Mouse (Mus musculus) urinary bladder, postnatal 36 days (tissue): Measurements from ENCODE around the gene Fam126b.
"Not testable (repeated sequence)": the region's sequence is repeated elsewhere in the genome, so short reads cannot be mapped to it uniquely, and the experiment has no call there.

Experiments used
- DNase-seq, 2 experiments: peaks; one replicate each; pipeline ENCODE4 v3.0.0; 2022; ENCODE audit warnings: low spot score in 2 of 2, mixed read lengths in 1 of 2

Gene Fam126b

DNA sequence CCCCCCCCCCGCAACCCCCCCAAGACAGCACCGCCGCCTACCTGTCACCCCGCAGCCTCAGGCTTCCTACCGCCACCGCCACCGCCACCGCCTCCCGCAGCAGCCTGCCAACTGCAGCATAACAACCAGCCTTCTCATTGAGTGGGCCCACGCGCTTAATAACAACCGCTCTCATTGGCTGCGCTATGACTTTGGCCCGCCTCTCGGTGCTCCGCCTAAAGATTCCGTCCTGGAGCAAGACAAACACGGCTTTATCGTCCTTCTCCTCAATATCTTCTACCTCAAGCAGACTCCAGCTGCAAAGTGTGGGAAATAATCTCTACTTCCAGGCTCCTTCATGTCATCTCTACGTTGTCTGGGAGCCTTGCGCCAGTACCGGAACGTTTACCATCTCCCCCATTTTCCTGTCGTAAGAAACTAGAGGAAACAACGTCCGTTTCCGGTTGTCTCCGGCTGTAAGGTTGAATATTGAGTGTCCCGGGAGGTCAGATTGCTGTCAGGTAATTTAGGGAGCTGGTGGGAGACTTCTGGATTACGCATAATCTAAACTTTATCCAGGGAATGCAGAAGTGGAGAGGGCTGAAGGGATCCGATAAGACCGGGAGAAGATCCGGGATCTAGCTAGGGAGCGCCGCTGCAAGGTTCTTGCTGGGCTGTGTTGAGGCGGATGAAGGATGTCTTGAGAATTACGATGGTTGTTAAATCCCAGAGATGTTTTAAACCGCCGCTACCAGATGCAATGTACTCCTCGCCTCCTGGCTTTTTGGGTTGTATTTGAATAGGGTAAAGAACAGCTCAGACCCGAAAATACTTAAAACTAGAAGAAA is at the start of gene Fam126b, which contains the start of gene Ndufb3:
Gene Fam126b (minus strand): TSS at position 153 of the 827 bp plus-strand sequence.
Gene Ndufb3 (plus strand): TSS at position 214 of the 827 bp plus-strand sequence.
- peak; percentile 77 to 88 for DNase-seq

GRCm38 (mm10) chr1:58628847-58629246 is 42.7 kb upstream of the Fam126b start:
- not testable (repeated sequence) for DNase-seq

DNA sequence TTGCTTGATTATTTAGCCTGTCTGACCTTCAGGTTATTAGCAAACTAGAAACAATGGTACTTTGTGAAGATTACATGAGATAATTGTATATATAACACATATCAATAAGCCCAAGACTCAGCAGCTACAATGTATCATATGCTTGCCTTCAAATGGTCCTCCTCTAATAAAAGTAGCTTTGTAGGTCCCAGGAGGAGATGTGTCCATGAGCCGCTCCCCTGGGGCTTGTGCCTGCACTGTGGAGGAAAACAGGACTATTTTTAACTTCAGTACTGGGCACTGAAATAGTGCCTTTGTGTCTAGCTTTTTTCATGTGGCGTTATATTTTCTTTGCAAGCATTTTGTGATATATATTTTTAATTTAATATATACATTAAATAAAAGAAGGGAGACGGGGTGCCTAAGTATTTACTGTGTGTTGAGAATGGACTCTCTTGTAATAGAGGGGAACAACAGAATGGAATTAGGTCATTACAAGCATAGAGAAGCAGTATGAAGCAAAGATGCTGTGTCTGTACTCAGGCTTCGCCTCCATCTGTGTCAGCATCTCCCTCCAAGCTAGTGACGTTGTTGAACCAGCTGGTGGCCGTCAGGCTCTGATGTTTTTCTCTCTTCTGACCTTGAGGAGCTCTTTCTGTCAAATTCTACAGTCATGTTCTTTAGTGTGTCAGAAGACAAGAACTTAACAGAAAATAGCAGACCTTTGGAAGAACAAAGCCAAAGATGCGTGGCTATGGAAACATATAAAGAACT is 36.0 kb upstream of the Fam126b start:
- no peak for DNase-seq

- DNase-seq = no peak
Measured at GRCm38 (mm10) chr1:58621251-58621650, 35.1 kb upstream of the Fam126b start.

DNA sequence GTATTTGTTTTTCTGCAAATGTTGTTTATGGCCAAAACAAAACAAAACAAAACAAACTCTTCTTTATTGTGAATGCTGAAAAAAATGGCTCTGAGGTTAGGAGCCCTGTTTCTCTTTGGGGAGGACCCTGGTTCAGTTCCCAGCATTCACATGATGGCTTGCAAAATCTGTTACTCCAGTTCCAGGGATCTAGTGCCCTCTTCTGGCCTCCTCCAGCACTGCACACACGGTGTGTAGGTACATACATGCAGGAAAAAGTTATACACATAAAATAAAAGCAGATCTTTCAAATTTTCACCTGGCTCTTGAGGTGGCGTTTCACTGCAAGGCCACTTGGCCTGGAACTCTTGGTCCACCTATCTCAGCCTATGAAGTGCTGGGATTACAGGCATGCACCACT is 32.6 kb upstream of the Fam126b start:
- no peak for DNase-seq

DNA sequence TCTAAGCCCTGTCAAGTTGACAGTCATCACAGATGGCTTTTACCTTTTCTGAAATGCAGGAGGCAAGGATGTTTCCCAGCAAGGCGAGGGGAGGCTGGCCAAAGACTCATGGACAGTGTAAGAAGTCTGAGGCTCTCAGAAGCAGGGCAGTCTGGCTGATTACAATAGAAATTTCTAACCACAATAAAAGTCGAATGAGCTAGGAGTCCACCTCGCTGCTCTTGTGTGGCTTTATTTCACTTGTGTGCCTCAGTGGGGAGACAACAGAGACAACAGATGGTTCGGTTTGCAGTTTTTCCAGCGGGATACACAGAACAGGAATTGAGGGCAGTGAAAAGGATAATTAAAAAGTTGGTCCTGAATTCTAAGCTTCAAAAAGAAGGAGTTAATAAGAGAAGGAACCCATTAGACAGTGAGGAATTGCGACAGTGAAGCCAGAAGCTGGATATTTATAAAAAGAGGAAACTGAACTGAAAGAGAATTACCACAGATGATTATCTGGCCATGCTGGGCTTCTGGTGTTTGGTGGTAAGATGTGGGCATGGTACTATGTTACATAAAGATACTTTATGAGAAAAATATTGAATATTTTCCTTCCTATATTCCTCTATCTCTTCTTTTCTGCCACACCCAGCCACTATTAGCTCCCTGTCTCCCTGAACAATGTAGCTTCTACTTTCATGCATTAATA is 32.0 kb upstream of the Fam126b start:
- no peak for DNase-seq

- no peak for DNase-seq
Measured at GRCm38 (mm10) chr1:58617076-58617475, 31.0 kb upstream of the Fam126b start.

DNA sequence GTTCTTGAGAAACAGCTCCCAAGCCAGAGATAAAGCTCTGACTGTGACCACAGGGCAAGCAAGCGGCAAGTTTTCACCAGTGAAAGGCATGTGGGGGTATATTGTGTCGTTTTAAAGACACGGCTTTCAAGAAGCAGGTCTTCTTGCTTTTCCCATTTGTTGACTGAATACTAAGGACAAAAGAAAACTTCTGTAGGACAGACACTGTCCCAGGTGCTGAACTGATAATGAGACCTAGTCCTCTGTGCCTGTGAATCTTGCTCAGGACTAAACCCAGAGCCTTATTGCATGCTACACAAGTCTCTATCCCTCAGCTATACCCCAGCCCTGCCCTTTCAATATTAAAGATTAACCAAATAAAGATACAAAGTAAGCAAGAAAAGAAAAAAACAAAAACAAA is 30.1 kb upstream of the Fam126b start:
- no peak for DNase-seq

DNA sequence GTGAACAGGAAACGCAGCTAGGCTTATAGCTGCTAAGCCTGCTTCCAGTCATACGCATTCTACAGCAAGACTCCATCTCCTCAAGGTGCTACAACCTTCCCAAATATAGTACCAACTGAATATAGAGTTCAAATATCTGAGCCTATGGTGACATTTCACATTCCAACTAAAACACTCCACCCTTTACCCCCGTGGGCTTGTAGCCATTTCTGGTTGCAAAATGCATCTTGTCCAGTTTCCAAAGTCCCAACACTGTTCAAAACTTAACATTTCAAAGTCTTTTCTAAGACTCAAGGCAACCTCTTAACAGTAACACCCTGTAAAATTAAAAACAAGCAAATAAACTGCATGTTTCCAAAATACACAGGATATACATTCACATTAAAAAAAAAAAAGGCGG is 29.0 kb upstream of the Fam126b start:
- peak in 1 of 2 experiments; percentile 16 for DNase-seq

DNA sequence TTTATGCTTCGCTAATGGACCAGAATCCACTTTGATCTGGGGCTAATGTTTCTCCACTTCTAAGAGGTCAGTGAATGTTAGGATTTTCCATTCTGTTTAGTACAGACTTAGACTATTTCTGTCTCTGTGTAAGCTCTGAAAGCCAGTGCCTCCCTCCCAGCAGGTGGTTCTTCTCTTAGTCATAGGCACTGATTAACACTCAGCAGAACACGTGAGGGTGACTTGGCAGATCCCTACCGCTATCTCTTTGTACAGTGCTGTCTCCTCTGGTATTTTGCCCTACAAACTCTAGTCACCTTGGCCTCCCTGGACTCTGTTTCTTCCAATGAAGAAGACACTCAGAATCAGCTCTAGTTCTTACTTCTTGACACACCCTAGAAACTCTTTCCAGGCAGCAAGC is 28.3 kb upstream of the Fam126b start:
- DNase-seq = no peak

GRCm38 (mm10) chr1:58613786-58614185 is 27.7 kb upstream of the Fam126b start:
- peak in 1 of 2 experiments; percentile 26 for DNase-seq

GRCm38 (mm10) chr1:58610611-58611010 is 24.5 kb upstream of the Fam126b start:
- DNase-seq = no peak

GRCm38 (mm10) chr1:58610166-58610565 is 24.0 kb upstream of the Fam126b start:
- DNase-seq = peak in 1 of 2 experiments; percentile 36

- not testable (repeated sequence) for DNase-seq
Measured at GRCm38 (mm10) chr1:58609591-58609990, 23.5 kb upstream of the Fam126b start.

- DNase-seq = no peak
Measured at GRCm38 (mm10) chr1:58603738-58604137, 17.6 kb upstream of the Fam126b start.

DNA sequence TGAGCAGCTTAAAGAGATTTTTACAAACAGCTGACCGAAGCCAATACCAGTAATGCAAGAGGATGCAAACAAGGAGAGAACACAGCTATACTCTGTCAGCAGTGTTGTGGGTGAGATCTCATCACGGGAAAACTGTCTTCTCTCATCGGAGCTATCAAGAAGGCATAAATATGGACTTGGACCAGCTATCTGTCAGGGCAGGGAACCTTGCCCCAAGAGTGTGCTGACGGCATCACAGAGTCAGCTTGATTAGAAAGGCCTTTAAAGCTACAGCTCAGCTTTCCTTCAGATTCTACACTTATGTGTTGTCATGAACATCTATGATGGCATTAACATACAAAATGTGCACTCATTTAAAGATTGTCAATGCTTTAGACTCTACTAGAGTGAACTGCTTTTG is 16.6 kb upstream of the Fam126b start:
- DNase-seq = no peak

DNA sequence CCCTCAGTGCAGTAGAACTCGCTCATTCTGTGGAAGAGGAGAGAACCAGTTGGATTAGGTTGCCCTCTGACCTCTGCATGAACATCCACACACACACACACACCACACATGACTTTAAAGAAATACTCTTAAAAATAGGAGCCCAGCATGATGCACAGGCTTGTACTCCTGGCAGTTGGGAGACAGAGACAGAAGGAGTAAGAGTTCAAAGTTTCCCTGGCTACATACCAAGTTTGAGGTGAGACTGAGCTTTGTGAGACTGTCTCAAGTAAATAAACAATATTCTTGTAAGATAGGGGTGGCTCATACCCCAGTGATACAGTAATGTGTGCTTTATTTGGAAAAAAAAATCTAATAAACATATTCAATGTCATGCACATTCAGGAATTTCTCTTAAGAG is 1.4 kb upstream of the Fam126b start:
- DNase-seq = no peak

- peak; percentile 3 to 10 for DNase-seq
Measured at GRCm38 (mm10) chr1:58585373-58586170, 551 bp downstream of the Fam126b start.

GRCm38 (mm10) chr1:58584271-58584670 is 1.9 kb downstream of the Fam126b start:
- no peak for DNase-seq

DNA sequence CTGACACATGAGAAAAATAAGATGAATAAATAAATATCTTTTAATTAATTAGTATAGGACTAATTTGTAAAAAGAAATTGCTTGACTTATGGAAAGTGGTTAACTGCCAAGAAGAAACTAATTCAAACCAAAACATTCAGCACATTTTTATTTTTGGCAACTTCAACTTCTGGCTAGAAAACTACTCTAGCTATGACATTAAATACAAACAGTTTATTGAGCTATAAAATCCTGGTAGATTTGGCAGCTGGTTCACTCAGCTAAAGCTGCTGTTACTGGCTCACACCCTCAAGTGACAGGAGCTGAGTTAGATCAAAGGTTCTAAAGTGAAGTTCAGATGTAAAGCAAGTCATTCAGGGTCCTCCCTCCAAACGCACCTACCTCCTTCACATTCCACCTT is 3.5 kb downstream of the Fam126b start:
- no peak for DNase-seq

DNA sequence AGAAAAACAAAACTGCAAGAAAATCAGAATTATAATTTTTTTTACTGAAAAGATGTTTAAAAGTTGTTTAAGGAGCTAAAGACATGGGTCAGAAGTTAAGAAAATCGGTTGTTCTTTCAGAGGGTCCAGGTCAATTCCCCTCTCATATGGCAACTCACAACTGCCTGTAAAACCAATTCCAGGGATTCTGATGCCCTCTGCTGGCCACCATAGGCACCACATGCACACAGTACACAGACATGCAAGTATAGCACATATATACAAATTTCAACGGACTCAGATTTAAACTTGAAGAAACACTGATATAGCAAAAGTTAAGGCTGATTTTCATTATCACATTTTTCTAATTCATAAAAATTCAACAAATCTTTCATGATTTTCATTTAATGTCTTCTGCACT is 6.9 kb downstream of the Fam126b start:
- DNase-seq = no peak
